Mouse (Mus musculus): Measurements from ENCODE around the gene Bag5. TPM values are rescaled to one million over a fixed set of nuclear protein-coding genes. Genes with fewer than 3 reads are reported as not detected.
"Not testable (repeated sequence)": the region's sequence is repeated elsewhere in the genome, so short reads cannot be mapped to it uniquely, and the experiment has no call there.

Bag5 gene
- polyA plus RNA-seq, 1 experiment from 2014 or later: 59.0 TPM

GRCm38 (mm10) chr12:111665041-111665880 lies 47.8 kb downstream of the Bag5 start:
- no peak overlapping the region for H3K27ac ChIP-seq (replicated peaks; ENCODE audit: low read depth, low read length)
- H3K4me2 ChIP-seq (ENCODE audit: low read depth, low read length): no peak overlapping the region
- DNase-seq (ENCODE audit: low spot score) (no peak), ATAC-seq (ENCODE audit: low read depth) (no peak)
- H3K4me3 ChIP-seq (ENCODE audit: low read depth, low read length): no peak overlapping the region
- H3K4me1 ChIP-seq (ENCODE audit: control insufficient read depth, insufficient read depth, low read length): peaks cover 12% of the 10 kb centered on the region
- peaks cover 7% of the 10 kb centered on the region for H3K27me3 ChIP-seq (replicated peaks; ENCODE audit: control insufficient read depth, insufficient read depth, low read length)
- 80% methylated on average over 13 of the region's 13 CpGs for WGBS
- H3K36me3 ChIP-seq (ENCODE audit: control insufficient read depth, insufficient read depth, low read length): peaks cover 20% of the 10 kb centered on the region
- H3K9me3 ChIP-seq (ENCODE audit: control insufficient read depth, low read length): no peaks in the 10 kb centered on the region
- H3K9ac ChIP-seq (ENCODE audit: low read depth, low read length): no peak overlapping the region

DNA sequence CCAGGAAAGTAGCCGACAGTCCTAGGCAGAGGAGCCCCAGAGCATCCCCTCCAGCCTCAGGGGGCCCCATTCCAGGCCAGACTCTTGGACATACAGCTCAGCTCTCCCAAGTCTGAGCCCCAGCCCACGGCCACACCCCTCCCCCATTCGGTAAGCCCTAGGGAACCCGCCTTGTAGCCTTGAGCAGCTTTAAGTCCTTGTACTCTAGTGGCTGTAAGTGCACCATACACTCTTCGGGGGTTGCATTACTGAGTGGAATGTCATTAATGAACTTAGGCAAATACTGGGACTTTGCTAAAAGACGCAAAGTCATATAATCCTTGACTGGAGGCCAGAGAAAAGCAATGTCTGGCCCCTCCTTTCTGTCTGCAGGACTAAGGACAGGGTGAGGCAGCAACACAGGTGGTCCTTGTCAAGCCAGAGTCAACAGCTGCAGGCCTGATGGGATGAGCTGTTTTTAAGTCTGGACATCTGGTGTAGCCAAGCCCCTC lies 48.9 kb downstream of the Bag5 start:
- no peaks in the 10 kb centered on the region for H3K27me3 ChIP-seq (replicated peaks; ENCODE audit: control insufficient read depth, insufficient read depth, low read length)
- 0 out of 2 replicates have a peak overlapping the region, but pooled peaks have one; percentile 3 for H3K4me2 ChIP-seq (ENCODE audit: low read depth, low read length)
- peak; percentile 86 for DNase-seq (ENCODE audit: low spot score)
- peaks cover 9% of the 10 kb centered on the region for H3K4me1 ChIP-seq (ENCODE audit: control insufficient read depth, insufficient read depth, low read length)
- peak overlapping the region; percentile 72 for H3K27ac ChIP-seq (replicated peaks; ENCODE audit: low read depth, low read length)
- no peaks in the 10 kb centered on the region for H3K9me3 ChIP-seq (ENCODE audit: control insufficient read depth, low read length)
- peaks cover 29% of the 10 kb centered on the region for H3K36me3 ChIP-seq (ENCODE audit: control insufficient read depth, insufficient read depth, low read length)
- ATAC-seq (ENCODE audit: low read depth): peak; percentile 71
- 38% methylated on average over 6 of the region's 6 CpGs for WGBS
- no peak overlapping the region for H3K4me3 ChIP-seq (ENCODE audit: low read depth, low read length)
- no peak overlapping the region for H3K9ac ChIP-seq (ENCODE audit: low read depth, low read length)

- Histone ChIP-seq H3K36me3 (ENCODE audit: control insufficient read depth, insufficient read depth, low read length) (peaks cover 35% of the 10 kb centered on the region), H3K9me3 (ENCODE audit: control insufficient read depth, low read length) (no peaks in the 10 kb centered on the region), H3K9ac (ENCODE audit: low read depth, low read length) (no peak overlapping the region), H3K4me3 (ENCODE audit: low read depth, low read length) (no peak overlapping the region), H3K27me3 (replicated peaks; ENCODE audit: control insufficient read depth, insufficient read depth, low read length) (no peaks in the 10 kb centered on the region), H3K4me2 (ENCODE audit: low read depth, low read length) (0 out of 2 replicates have a peak overlapping the region, but pooled peaks have one; percentile 3), H3K4me1 (ENCODE audit: control insufficient read depth, insufficient read depth, low read length) (0 out of 2 replicates have a peak, but pooled peaks cover 4% of the 10 kb centered on the region), H3K27ac (replicated peaks; ENCODE audit: low read depth, low read length) (peak overlapping the region; percentile 72)
- ATAC-seq (ENCODE audit: low read depth) (no peak), DNase-seq (ENCODE audit: low spot score) (no peak)
- WGBS: 64% methylated on average over 11 of the region's 17 CpGs
Observed at GRCm38 (mm10) chr12:111663228-111664143, 49.6 kb downstream of the Bag5 start.

DNA sequence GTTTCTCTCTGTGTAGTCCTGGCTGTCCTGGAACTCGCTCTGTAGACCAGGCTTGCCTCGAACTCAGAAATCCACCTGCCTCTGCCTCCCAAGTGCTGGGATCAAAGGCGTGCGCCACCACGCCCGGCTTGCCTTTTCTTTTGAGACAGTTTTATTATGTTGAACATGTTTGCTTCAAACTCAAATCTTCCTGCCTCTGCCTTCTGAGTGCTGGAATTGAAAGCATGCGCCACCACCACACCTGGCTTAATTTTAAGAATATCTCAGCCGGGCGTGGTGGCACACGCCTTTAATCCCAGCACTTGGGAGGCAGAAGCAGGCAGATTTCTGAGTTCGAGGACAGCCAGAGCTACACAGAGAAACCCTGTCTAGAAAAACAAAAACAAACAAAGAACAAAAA lies 51.5 kb downstream of the Bag5 start:
- H3K4me1 ChIP-seq (ENCODE audit: control insufficient read depth, insufficient read depth, low read length); H3K27ac ChIP-seq (replicated peaks; ENCODE audit: low read depth, low read length); H3K9ac ChIP-seq (ENCODE audit: low read depth, low read length); H3K4me3 ChIP-seq (ENCODE audit: low read depth, low read length); H3K4me2 ChIP-seq (ENCODE audit: low read depth, low read length); H3K9me3 ChIP-seq (ENCODE audit: control insufficient read depth, low read length); H3K27me3 ChIP-seq (replicated peaks; ENCODE audit: control insufficient read depth, insufficient read depth, low read length); DNase-seq (ENCODE audit: low spot score); ATAC-seq (ENCODE audit: low read depth): not testable (repeated sequence)
- WGBS: 98% methylated on average over 11 of the region's 11 CpGs
- peaks cover 53% of the 10 kb centered on the region for H3K36me3 ChIP-seq (ENCODE audit: control insufficient read depth, insufficient read depth, low read length)

DNA sequence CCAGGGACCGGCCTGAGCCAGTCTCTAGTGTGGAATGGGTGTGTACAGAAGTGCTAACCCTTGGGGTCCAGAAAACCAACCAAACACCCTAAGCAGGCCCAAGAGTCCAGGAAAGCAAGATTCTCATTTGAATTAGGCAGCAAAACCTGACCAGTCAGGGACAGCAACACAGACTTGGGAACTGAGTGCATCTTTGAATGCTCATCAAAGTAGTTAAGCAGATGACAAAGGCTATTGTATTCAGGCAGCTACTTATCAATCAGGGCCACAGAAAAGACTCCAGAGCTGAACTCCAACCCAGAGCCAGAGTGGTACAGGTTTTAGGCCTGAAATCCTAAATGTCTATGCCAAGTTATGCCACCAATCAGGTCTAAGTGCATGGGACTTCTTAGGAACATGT lies 52.4 kb downstream of the Bag5 start:
- 93% methylated on average over 1 of the region's 1 CpGs for WGBS
- 0 out of 2 replicates have a peak, but pooled peaks cover 4% of the 10 kb centered on the region for H3K4me1 ChIP-seq (ENCODE audit: control insufficient read depth, insufficient read depth, low read length)
- no peak overlapping the region for H3K9ac ChIP-seq (ENCODE audit: low read depth, low read length)
- H3K27me3 ChIP-seq (replicated peaks; ENCODE audit: control insufficient read depth, insufficient read depth, low read length): no peaks in the 10 kb centered on the region
- H3K4me2 ChIP-seq (ENCODE audit: low read depth, low read length): no peak overlapping the region
- no peak for ATAC-seq (ENCODE audit: low read depth)
- no peak for DNase-seq (ENCODE audit: low spot score)
- H3K36me3 ChIP-seq (ENCODE audit: control insufficient read depth, insufficient read depth, low read length): peaks cover 62% of the 10 kb centered on the region
- H3K4me3 ChIP-seq (ENCODE audit: low read depth, low read length): no peak overlapping the region
- no peak overlapping the region for H3K27ac ChIP-seq (replicated peaks; ENCODE audit: low read depth, low read length)
- H3K9me3 ChIP-seq (ENCODE audit: control insufficient read depth, low read length): no peaks in the 10 kb centered on the region

Other genes starting within 250 kb of the Bag5 start
- 24.4 and 25.3 TPM in 2 replicates for gene Gm266, start 227.4 kb downstream of the Bag5 start, polyA plus RNA-seq (2014; fragmentation: Nextera tagmentation; extraction: Ambion mirVana)
- gene Eif5, start 175.2 kb downstream of the Bag5 start, polyA plus RNA-seq (2014; fragmentation: Nextera tagmentation; extraction: Ambion mirVana): 433 and 445 TPM in 2 replicates
- gene Mark3, start 138.7 kb downstream of the Bag5 start, polyA plus RNA-seq (2014; fragmentation: Nextera tagmentation; extraction: Ambion mirVana): 47.0 and 47.2 TPM in 2 replicates
- 206 and 208 TPM in 2 replicates for gene Ckb, start 40.9 kb downstream of the Bag5 start, polyA plus RNA-seq (2014; fragmentation: Nextera tagmentation; extraction: Ambion mirVana)
- gene Trmt61a, start 35.2 kb downstream of the Bag5 start, polyA plus RNA-seq (2014; fragmentation: Nextera tagmentation; extraction: Ambion mirVana): 5.8 and 7.9 TPM in 2 replicates
- gene Apopt1, start within 50 bp of the Bag5 start, polyA plus RNA-seq (2014; fragmentation: Nextera tagmentation; extraction: Ambion mirVana): 46.6 and 48.0 TPM in 2 replicates
- 128 and 137 TPM in 2 replicates for gene Klc1, start 45.6 kb upstream of the Bag5 start, polyA plus RNA-seq (2014; fragmentation: Nextera tagmentation; extraction: Ambion mirVana)
- gene Xrcc3, start 100.6 kb upstream of the Bag5 start, polyA plus RNA-seq (2014; fragmentation: Nextera tagmentation; extraction: Ambion mirVana): 8.5 and 11.7 TPM in 2 replicates
- gene Zfyve21, start 100.9 kb upstream of the Bag5 start, polyA plus RNA-seq (2014; fragmentation: Nextera tagmentation; extraction: Ambion mirVana): 119 and 122 TPM in 2 replicates
- gene Ppp1r13b, start 194.9 kb upstream of the Bag5 start, polyA plus RNA-seq (2014; fragmentation: Nextera tagmentation; extraction: Ambion mirVana): 15.3 and 17.2 TPM in 2 replicates